Mouse (Mus musculus) T-helper 17 cell (primary cell): ENCODE measurements around the gene Tsr1.

Source experiments
- in situ Hi-C, 2 experiments: fragments of 300-600 bp; cut with MboI, MseI; formaldehyde crosslinking; loops; 1 replicate in 1 of 2; 2 replicates in 1 of 2; pipeline ENCODE4 v1.15.1; 2025; ENCODE audit warnings: high pct_unique_total_duplicates in 2 of 2

Gene Tsr1

GRCm38 (mm10) chr11:74896901-74897677 is 782 bp upstream of the Tsr1 start, which contains the start of gene Sgsm2:
Gene Sgsm2, minus strand, starts transcription at chr11:74897060.
- in situ Hi-C loops, result no loop called here

DNA sequence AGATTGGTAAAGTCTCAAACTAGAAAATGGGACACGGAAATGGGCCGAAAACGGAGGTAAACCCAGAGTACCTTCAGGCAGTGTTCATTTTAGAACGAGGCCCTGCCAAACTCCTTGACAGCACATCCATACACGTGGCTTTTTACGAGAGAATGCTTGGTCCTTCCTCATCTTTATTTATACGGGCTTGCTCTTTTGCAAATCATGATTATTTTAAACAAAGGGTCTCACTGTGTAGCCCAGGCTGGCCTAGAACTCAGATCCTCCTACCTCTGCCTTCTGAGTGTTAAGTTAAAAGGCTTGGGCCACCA is 601 bp downstream of the Tsr1 start:
- in situ Hi-C loops, result no loop called here

DNA sequence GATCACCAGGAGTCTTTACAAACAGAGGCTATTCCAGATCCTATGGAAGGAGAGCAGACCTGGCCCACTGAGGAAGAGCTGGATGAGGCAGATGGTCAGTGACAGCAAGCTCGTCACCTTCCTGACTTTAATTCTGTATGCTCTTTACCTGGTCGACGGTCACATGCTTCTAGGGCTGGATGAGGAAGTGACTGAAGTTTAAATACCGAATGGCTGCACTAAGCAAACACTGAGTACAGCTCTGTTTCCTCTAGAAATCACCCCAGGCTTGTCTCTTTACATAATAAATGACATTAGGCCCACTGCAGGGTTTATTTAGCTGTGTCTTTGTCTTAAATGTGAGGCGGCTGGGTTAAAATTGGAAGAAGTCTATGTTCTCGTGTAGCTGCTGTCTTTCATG is 3.7 kb downstream of the Tsr1 start:
- in situ Hi-C loops, result no loop called here

- in situ Hi-C loops, result no loop called here
Observed at GRCm38 (mm10) chr11:74902416-74902815, 4.5 kb downstream of the Tsr1 start.

- in situ Hi-C loops, result no loop called here
Observed at GRCm38 (mm10) chr11:74907850-74908249, 10.0 kb downstream of the Tsr1 start.

DNA sequence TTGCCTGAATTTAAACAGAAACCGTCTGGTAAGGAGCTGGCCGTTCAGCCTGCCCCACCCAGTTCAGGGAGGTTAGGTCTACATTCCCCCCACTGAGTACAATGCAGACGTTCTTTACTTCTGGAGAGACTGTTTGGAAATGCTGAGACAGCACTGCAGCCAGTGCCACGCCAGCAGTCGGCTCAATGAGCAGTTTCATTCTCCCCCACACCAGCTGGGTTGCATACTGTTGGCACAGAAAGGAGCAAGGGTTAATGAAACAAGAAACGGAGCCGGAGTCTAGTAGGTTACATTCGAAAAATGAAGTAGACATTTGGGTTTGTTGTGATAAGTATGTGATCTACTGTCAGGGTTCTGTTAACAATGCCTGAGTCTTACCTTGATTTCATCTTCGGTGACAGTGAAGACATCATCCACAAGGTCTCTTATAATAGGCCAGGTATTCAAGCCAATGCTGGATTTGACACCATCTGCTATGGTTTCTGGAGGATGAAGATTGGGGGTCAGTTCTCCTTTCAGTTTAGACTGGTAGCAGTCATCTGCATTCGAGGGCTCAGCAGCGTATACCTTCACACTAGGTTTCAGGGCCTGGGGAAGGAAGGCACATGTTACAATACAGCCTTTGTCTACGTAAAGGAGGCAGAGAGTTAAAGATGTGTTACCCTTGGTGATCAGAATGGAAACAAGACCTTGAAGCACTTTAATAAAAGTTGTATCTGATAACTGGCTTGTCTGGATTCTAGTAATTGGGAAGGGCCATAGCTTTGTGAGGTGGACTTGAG is 10.9 kb downstream of the Tsr1 start:
- in situ Hi-C loops, result no loop called here

- in situ Hi-C loops, result loop anchor here in 1 of 2 experiments (5.0 kb wide), 1 partner anchor 43 kb away; no protein-coding TSS in a partner anchor
Observed at GRCm38 (mm10) chr11:74909978-74910377, 12.1 kb downstream of the Tsr1 start.

DNA sequence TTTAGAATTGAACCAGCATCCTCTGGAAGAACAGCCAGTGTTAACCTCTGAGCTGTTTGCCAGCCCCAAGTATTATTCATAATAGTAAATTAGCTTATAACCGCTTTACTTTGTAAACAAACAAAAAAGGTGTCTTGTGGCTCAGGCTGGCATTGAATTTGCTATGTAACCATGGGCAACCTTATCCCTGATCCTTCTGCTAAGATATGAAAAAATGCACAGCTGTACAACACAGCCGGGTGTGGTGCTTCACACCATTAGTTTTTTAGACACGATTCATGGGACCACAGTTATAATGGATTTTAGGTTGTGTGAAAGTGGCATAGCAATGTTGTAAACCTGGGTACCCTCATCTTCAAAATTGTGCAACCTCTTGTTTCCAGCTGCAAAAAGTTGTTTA is 14.6 kb downstream of the Tsr1 start:
- in situ Hi-C loops, result loop anchor here in 1 of 2 experiments (5.0 kb wide), 1 partner anchor 45 kb away; no protein-coding TSS in a partner anchor

DNA sequence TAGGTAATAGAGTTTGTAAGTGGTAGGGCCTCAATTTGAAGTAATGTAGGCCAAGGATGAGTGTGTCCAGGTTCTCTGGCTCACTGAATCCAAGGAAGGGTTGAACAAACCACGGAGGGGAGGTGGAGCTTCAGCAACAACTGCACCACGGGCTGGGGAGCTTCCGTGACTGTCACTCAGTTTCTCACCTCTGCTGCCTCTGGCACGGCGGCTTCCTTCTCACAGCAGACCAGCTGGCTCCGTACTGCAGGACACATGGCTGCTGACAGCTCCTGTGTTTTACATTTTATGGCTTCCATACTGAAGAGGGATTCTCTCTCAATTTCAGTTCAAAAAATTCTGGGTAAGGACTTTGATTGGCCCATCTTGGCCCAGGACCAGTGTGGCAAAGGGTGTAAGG is 21.4 kb downstream of the Tsr1 start:
- in situ Hi-C loops, result no loop called here

DNA sequence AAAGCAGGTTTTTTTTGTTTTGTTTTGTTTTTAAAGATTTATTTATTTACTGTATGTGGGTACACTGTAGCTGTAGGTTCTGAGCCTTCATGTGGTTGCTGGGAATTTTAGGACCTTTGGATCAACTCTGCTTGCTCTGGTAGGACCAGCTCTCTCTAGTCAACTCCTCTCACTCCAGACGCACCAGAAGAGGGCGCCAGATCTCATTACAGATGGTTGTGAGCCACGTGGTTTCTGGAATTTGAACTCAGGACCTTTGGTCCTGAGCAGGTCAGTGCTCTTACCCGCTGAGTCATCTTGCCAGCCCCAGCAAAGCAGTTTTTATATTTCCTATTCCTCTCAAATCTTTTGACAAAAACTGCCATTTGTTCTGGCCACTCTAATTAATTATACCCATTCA is 26.3 kb downstream of the Tsr1 start:
- in situ Hi-C loops, result no loop called here

GRCm38 (mm10) chr11:74925577-74926387 is 27.9 kb downstream of the Tsr1 start, which contains the start of the genes Smg6 and Srr:
Gene Smg6, plus strand, starts transcription at chr11:74925823.
Gene Srr, minus strand, starts transcription at chr11:74925948.
- in situ Hi-C loops, result no loop called here

GRCm38 (mm10) chr11:74926388-74927005 is 28.6 kb downstream of the Tsr1 start:
- in situ Hi-C loops, result no loop called here

GRCm38 (mm10) chr11:74927236-74927725 is 29.4 kb downstream of the Tsr1 start:
- in situ Hi-C loops, result no loop called here

DNA sequence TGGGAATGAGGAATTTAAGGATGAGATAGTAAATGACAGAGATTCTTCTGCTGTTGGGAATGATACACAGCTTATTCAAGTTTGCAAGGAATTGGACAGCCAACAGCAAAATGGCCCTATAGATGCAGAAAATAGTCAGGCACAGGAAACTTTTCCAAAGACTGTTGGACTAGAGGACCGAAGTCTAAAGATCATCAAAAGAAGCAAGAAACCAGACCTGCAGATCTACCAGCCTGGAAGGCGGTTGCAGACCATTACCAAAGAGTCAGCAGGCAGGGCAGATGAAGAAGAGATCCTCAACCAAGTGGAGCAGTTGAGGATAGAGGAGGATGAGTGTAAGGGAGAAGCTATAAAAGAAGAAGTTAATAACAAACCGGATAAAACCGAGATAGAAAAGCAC is 31.2 kb downstream of the Tsr1 start:
- in situ Hi-C loops, result no loop called here

DNA sequence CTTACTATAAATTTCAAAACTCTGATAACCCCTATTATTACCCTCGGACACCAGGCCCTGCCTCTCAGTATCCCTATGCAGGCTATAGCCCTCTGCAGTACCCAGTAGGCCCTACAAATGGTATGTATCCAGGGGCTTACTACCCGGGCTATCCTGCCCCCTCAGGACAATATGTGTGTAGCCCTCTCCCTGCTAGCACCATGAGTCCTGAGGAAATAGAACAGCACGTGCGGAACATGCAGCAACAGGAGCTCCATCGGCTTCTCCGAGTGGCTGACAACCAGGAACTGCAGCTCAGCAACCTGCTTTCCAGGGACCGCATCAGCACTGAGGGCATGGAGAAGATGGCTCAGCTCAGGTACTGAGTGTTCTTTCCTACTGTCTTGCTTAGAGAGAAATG is 32.5 kb downstream of the Tsr1 start:
- in situ Hi-C loops, result no loop called here

DNA sequence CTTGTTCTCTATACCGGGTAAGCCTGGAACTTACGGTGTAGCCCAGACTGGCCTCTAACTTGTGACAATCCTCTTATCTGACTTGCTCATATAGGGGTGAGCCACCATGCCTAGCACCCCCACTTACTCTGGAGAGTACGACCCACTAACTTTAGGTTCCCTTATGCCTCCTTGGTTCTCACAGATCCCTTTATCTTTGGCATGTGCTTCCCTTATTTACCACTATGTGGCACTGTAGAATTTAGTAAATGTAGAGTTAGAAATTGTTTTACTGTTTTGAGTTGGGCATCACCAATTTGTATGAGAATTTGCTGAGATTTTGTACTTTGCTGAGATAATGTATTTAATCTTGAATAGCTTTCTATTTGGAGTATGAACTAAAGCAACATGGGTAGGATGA is 48.5 kb downstream of the Tsr1 start:
- in situ Hi-C loops, result no loop called here

- in situ Hi-C loops, result no loop called here
Observed at GRCm38 (mm10) chr11:74954901-74955300, 57.0 kb downstream of the Tsr1 start.

DNA sequence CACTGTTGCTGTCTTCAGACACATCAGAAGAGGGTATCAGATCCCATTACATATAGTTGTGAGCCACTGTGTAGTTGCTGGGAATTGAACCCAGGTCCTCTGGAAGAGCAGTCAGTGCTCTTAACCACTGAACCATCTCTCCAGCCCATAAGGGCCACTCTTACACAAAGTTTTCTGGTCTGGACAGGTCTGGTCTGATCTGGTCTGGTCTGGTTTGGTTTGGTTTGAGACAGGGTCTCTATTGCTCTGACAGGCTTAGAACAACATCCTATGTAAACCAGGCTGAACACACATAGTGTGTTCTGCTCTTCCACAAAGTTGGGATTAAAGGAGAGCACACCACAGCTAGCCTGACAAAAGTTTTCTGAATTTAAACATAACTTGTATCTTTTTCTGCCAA is 58.1 kb downstream of the Tsr1 start:
- in situ Hi-C loops, result no loop called here

DNA sequence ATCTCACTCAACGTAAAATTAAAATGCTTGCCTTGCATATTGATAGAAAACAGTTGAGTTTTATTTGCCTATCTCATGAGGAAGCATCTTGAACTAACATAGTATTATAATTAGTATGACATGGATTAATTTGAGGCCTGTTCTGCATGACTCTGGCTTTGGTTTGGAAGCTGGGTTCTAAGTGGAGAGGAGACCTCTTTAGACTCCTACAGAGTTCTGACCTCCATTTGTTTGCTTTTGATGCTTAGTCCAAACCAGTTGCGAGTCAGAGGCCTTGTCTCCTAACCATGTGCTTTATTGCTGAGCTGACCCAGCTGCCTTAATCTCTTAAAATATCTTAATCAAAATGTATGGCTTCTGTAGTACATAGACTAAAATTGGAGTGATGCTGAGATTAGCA is 59.7 kb downstream of the Tsr1 start:
- in situ Hi-C loops, result no loop called here
